Mouse (Mus musculus) heart, adult 2 months (tissue): ENCODE results near the gene Ttc39b. TPM values are rescaled to one million over a fixed set of nuclear protein-coding genes. Genes with fewer than 3 reads are reported as not detected.

Experiments
- DNase-seq, 2 experiments: peaks; one replicate each; pipeline ENCODE4 v3.0.0; 2021
- H3K27ac ChIP-seq: fragments of 200-600 bp; 2 replicates; pipeline ENCODE4 v1.8.1; 2022
- H3K27me3 ChIP-seq: fragments of 200-500 bp; 2 replicates; pipeline ENCODE4 v1.6.1; 2012; ENCODE audit warnings: mild to moderate bottlenecking, low read length, inconsistent platforms, mixed read lengths; ENCODE audit not compliant: control insufficient read depth, insufficient read depth
- H3K36me3 ChIP-seq: fragments of 200-500 bp; 2 replicates; pipeline ENCODE4 v1.6.1; 2012; ENCODE audit warnings: low read length, inconsistent platforms; ENCODE audit not compliant: control insufficient read depth, insufficient read depth
- H3K4me1 ChIP-seq: fragments of 200-500 bp; 2 replicates; pipeline ENCODE4 v1.6.1; 2011; ENCODE audit warnings: low read length; ENCODE audit not compliant: control insufficient read depth, insufficient read depth
- H3K4me3 ChIP-seq: fragments of 200-600 bp; 2 replicates; pipeline ENCODE4 v1.8.1; 2022
- H3K79me2 ChIP-seq: fragments of 200-500 bp; replicated peaks from 2 replicates; pipeline ENCODE4 v1.6.1; 2012; ENCODE audit warnings: mild to moderate bottlenecking, inconsistent platforms, low read length, moderate library complexity, mixed read lengths; ENCODE audit not compliant: control insufficient read depth, insufficient read depth
- H3K9ac ChIP-seq: fragments of 200-500 bp; 2 replicates; pipeline ENCODE4 v1.6.1; 2012; ENCODE audit warnings: low read depth, mild to moderate bottlenecking, control low read depth, inconsistent platforms, low read length, mixed read lengths
- CTCF ChIP-seq: fragments of 200-600 bp; IDR thresholded peaks from 2 replicates; pipeline ENCODE4 v1.8.1; 2022; ENCODE audit warnings: antibody characterized with exemption, mild to moderate bottlenecking, moderate library complexity
- EP300 ChIP-seq: fragments of 200-500 bp; IDR thresholded peaks from 2 replicates; pipeline ENCODE4 v1.6.1; 2011; ENCODE audit warnings: low read depth, low read length, control low read depth; ENCODE audit not compliant: insufficient read depth
- POLR2A ChIP-seq: fragments of 200-500 bp; IDR thresholded peaks from 2 replicates; pipeline ENCODE4 v1.6.1; 2011; ENCODE audit warnings: mild to moderate bottlenecking, low read depth, low read length, control low read depth; ENCODE audit not compliant: insufficient read depth
- whole genome bisulfite sequencing: fragments of 180-500 bp; shearing (Covaris S2); methylation state at CpG from one replicate; pipeline ENCODE4 v1.1.7; 2018; 5-methylcytosine and 5-hydroxymethylcytosine counted together
- intact Hi-C: fragments of 180-260 bp; cut with DNase I; formaldehyde crosslinking; loops from one replicate; pipeline ENCODE4 v1.15.1; 2025
- polyA plus RNA-seq: library from polyadenylated mRNA; depleted of rRNA; stranded (reverse); fragments of >200 nt; gene quantifications from 2 replicates; pipeline ENCODE4 v1.2.3, GENCODE M21; 2012
- total RNA-seq, 2 experiments: library from RNA; stranded (reverse); gene quantifications; 2 replicates each; pipeline ENCODE4 v1.2.3; 2021

Ttc39b gene
- total and polyA plus RNA-seq, 3 experiments = 3.8 to 21.9 (median 16.2) TPM

- H3K27ac ChIP-seq = no peak overlapping the region
- H3K27me3 ChIP-seq = no peaks in the 10 kb centered on the region
- no peak for DNase-seq
- H3K36me3 ChIP-seq = no peaks in the 10 kb centered on the region
- intact Hi-C loops = no loop called here
- peaks cover 3% of the 10 kb centered on the region; the same call in 1 of the 2 replicates for H3K4me1 ChIP-seq
- no peak overlapping the region for H3K9ac ChIP-seq
- 84% methylated on average over 3 of the region's 3 CpGs for WGBS
- no peaks in the 10 kb centered on the region for H3K79me2 ChIP-seq
- no peak overlapping the region for H3K4me3 ChIP-seq
- TF ChIP-seq EP300 (no peak), POLR2A (no peak), CTCF (no peak)
Observed at GRCm38 (mm10) chr4:83337717-83338116, 13.7 kb upstream of the Ttc39b start.

GRCm38 (mm10) chr4:83330369-83330768 is 6.3 kb upstream of the Ttc39b start:
- no peaks in the 10 kb centered on the region for H3K27me3 ChIP-seq
- 83% methylated on average over 4 of the region's 4 CpGs for WGBS
- no peaks in the 10 kb centered on the region; the same call in 1 of the 2 replicates for H3K4me1 ChIP-seq
- no peak for DNase-seq
- H3K36me3 ChIP-seq = no peaks in the 10 kb centered on the region
- no peaks in the 10 kb centered on the region for H3K79me2 ChIP-seq
- no peak overlapping the region for H3K27ac ChIP-seq
- H3K9ac ChIP-seq = no peak overlapping the region
- no peak for TF ChIP-seq CTCF
- no peak for TF ChIP-seq EP300
- TF ChIP-seq POLR2A = no peak
- H3K4me3 ChIP-seq = no peak overlapping the region
- intact Hi-C loops = no loop called here

GRCm38 (mm10) chr4:83329615-83330014 is 5.6 kb upstream of the Ttc39b start:
- Histone ChIP-seq H3K36me3 (no peaks in the 10 kb centered on the region), H3K27me3 (no peaks in the 10 kb centered on the region), H3K9ac (no peak overlapping the region), H3K4me3 (no peak overlapping the region), H3K27ac (no peak overlapping the region), H3K79me2 (no peaks in the 10 kb centered on the region), H3K4me1 (no peaks in the 10 kb centered on the region; the same call in 1 of the 2 replicates)
- TF ChIP-seq CTCF (no peak), POLR2A (no peak), EP300 (no peak)
- intact Hi-C loops = no loop called here
- WGBS = 54% methylated on average over 4 of the region's 4 CpGs
- no peak for DNase-seq

GRCm38 (mm10) chr4:83328026-83328945 is 4.2 kb upstream of the Ttc39b start:
- H3K4me1 ChIP-seq = peaks cover 3% of the 10 kb centered on the region
- no peaks in the 10 kb centered on the region for H3K36me3 ChIP-seq
- H3K9ac ChIP-seq = no peak overlapping the region
- WGBS = 60% methylated on average over 9 of the region's 9 CpGs
- intact Hi-C loops = no loop called here
- DNase-seq = no peak
- H3K27me3 ChIP-seq = no peaks in the 10 kb centered on the region
- no peaks in the 10 kb centered on the region for H3K79me2 ChIP-seq
- TF ChIP-seq POLR2A (no peak), CTCF (no peak)
- no peak overlapping the region for H3K27ac ChIP-seq
- no peak overlapping the region for H3K4me3 ChIP-seq

GRCm38 (mm10) chr4:83327526-83327925 is 3.5 kb upstream of the Ttc39b start:
- intact Hi-C loops = no loop called here
- H3K4me1 ChIP-seq = peaks cover 4% of the 10 kb centered on the region
- peak overlapping the region; percentile 12; the same call in 1 of the 2 replicates for H3K27ac ChIP-seq
- no peak overlapping the region for H3K9ac ChIP-seq
- WGBS = 41% methylated on average over 4 of the region's 4 CpGs
- no peaks in the 10 kb centered on the region for H3K79me2 ChIP-seq
- no peak for TF ChIP-seq CTCF
- DNase-seq = no peak
- H3K27me3 ChIP-seq = no peaks in the 10 kb centered on the region
- H3K36me3 ChIP-seq = peaks cover 3% of the 10 kb centered on the region
- H3K4me3 ChIP-seq = no peak overlapping the region

GRCm38 (mm10) chr4:83325366-83325765 is 1.3 kb upstream of the Ttc39b start:
- Histone ChIP-seq H3K36me3 (peaks cover 5% of the 10 kb centered on the region), H3K4me1 (peaks cover 4% of the 10 kb centered on the region), H3K9ac (no peak overlapping the region), H3K27me3 (no peaks in the 10 kb centered on the region), H3K27ac (no peak overlapping the region), H3K79me2 (no peaks in the 10 kb centered on the region), H3K4me3 (no peak overlapping the region)
- 71% methylated on average over 5 of the region's 5 CpGs for WGBS
- TF ChIP-seq POLR2A (no peak), EP300 (no peak)
- intact Hi-C loops = loop anchor here (2.0 kb wide), 1 partner anchor 25 kb away; no protein-coding TSS in a partner anchor
- no peak for DNase-seq
